Mouse (Mus musculus) heart, embryonic 10.5 days (tissue): Measurements from ENCODE around the gene Pigm. TPM values are rescaled to one million over a fixed set of nuclear protein-coding genes. Genes with fewer than 3 reads are reported as not detected.

Experiments used
- DNase-seq: peaks from one replicate; pipeline ENCODE4 v3.0.0-alpha.2; 2017; ENCODE audit warnings: low spot score
- H3K27ac ChIP-seq: fragments of 300-500 bp; sonication (generic); 2 replicates; pipeline ENCODE4 v1.5.1; 2016; ENCODE audit warnings: mild to moderate bottlenecking
- H3K27me3 ChIP-seq: fragments of 300-500 bp; sonication (generic); 2 replicates; pipeline ENCODE4 v1.6.1; 2016; ENCODE audit warnings: mild to moderate bottlenecking; ENCODE audit not compliant: poor library complexity, insufficient read depth, severe bottlenecking
- H3K36me3 ChIP-seq: fragments of 300-500 bp; sonication (generic); 2 replicates; pipeline ENCODE4 v1.6.1; 2016; ENCODE audit warnings: mild to moderate bottlenecking, moderate library complexity
- H3K4me1 ChIP-seq: fragments of 300-500 bp; sonication (generic); 2 replicates; pipeline ENCODE4 v1.6.1; 2016; ENCODE audit warnings: mild to moderate bottlenecking
- H3K4me3 ChIP-seq: fragments of 300-500 bp; sonication (generic); 2 replicates; pipeline ENCODE4 v1.5.1; 2016; ENCODE audit warnings: mild to moderate bottlenecking, moderate library complexity
- H3K9me3 ChIP-seq: fragments of 300-500 bp; sonication (generic); 2 replicates; pipeline ENCODE4 v1.6.1; 2016; ENCODE audit warnings: mild to moderate bottlenecking, moderate library complexity
- WGBS: fragments of 180-500 bp; shearing (Covaris S2); methylation state at CpG from one replicate; pipeline ENCODE4 v1.1.7; 2016; 5-methylcytosine and 5-hydroxymethylcytosine counted together
- polyA plus RNA-seq: library from polyadenylated mRNA; unstranded; fragments of >200 nt; fragmentation: Nextera tagmentation; extraction: Ambion mirVana; gene quantifications from 2 replicates; pipeline ENCODE4 v1.2.1, GENCODE M21; 2016

Gene Pigm
- polyA plus RNA-seq, 1 experiment from 2014 or later, result 8.6 TPM

- Histone ChIP-seq H3K27ac (no peak overlapping the region), H3K27me3 (peaks cover 18% of the 10 kb centered on the region), H3K4me3 (no peak overlapping the region), H3K4me1 (no peaks in the 10 kb centered on the region), H3K36me3 (no peaks in the 10 kb centered on the region), H3K9me3 (no peaks in the 10 kb centered on the region)
- no peak for DNase-seq
- 47% methylated on average over 16 of the region's 16 CpGs for WGBS
These were observed 29.8 kb downstream of the Pigm start for GRCm38 (mm10) chr1:172406077-172406706.

GRCm38 (mm10) chr1:172408996-172409395 lies 32.6 kb downstream of the Pigm start:
- no peak for DNase-seq
- Histone ChIP-seq H3K9me3 (no peaks in the 10 kb centered on the region), H3K4me1 (0 out of 2 replicates have a peak, but pooled peaks cover 3% of the 10 kb centered on the region), H3K36me3 (no peaks in the 10 kb centered on the region), H3K27me3 (peaks cover 18% of the 10 kb centered on the region), H3K27ac (no peak overlapping the region), H3K4me3 (no peak overlapping the region)
- WGBS, result 10% methylated on average over 6 of the region's 6 CpGs

GRCm38 (mm10) chr1:172409431-172409830 lies 33.1 kb downstream of the Pigm start:
- H3K27ac ChIP-seq, result no peak overlapping the region
- no peaks in the 10 kb centered on the region for H3K9me3 ChIP-seq
- DNase-seq, result no peak
- H3K4me1 ChIP-seq, result 0 out of 2 replicates have a peak, but pooled peaks cover 3% of the 10 kb centered on the region
- peaks cover 18% of the 10 kb centered on the region for H3K27me3 ChIP-seq
- H3K36me3 ChIP-seq, result no peaks in the 10 kb centered on the region
- no peak overlapping the region for H3K4me3 ChIP-seq
- WGBS, result 13% methylated on average over 5 of the region's 5 CpGs

- H3K27me3 ChIP-seq, result peaks cover 14% of the 10 kb centered on the region
- H3K4me1 ChIP-seq, result 0 out of 2 replicates have a peak, but pooled peaks cover 3% of the 10 kb centered on the region
- WGBS, result 6% methylated on average over 4 of the region's 4 CpGs
- no peaks in the 10 kb centered on the region for H3K36me3 ChIP-seq
- no peak overlapping the region for H3K4me3 ChIP-seq
- H3K27ac ChIP-seq, result no peak overlapping the region
- H3K9me3 ChIP-seq, result no peaks in the 10 kb centered on the region
- no peak for DNase-seq
These were observed 34.5 kb downstream of the Pigm start for GRCm38 (mm10) chr1:172410806-172411205.

- Histone ChIP-seq H3K4me1 (0 out of 2 replicates have a peak, but pooled peaks cover 3% of the 10 kb centered on the region), H3K27me3 (peaks cover 5% of the 10 kb centered on the region), H3K27ac (no peak overlapping the region), H3K36me3 (no peaks in the 10 kb centered on the region), H3K4me3 (no peak overlapping the region), H3K9me3 (no peaks in the 10 kb centered on the region)
- peak; percentile 84 for DNase-seq
- 0% methylated on average over 5 of the region's 5 CpGs for WGBS
These were observed 35.9 kb downstream of the Pigm start for GRCm38 (mm10) chr1:172412204-172412603.

- Histone ChIP-seq H3K27me3 (no peaks in the 10 kb centered on the region), H3K36me3 (no peaks in the 10 kb centered on the region), H3K9me3 (no peaks in the 10 kb centered on the region), H3K4me1 (peaks cover 8% of the 10 kb centered on the region), H3K27ac (no peak overlapping the region), H3K4me3 (no peak overlapping the region)
- 73% methylated on average over 4 of the region's 4 CpGs for WGBS
- peak; percentile 72 for DNase-seq
These were observed 37.3 kb downstream of the Pigm start for GRCm38 (mm10) chr1:172413491-172414230.

- H3K4me3 ChIP-seq, result no peak overlapping the region
- no peaks in the 10 kb centered on the region for H3K36me3 ChIP-seq
- H3K9me3 ChIP-seq, result no peaks in the 10 kb centered on the region
- peak; percentile 69 for DNase-seq
- H3K4me1 ChIP-seq, result peaks cover 8% of the 10 kb centered on the region
- no peak overlapping the region for H3K27ac ChIP-seq
- WGBS, result 76% methylated on average over 6 of the region's 6 CpGs
- no peaks in the 10 kb centered on the region for H3K27me3 ChIP-seq
These were observed 37.9 kb downstream of the Pigm start for GRCm38 (mm10) chr1:172414231-172414585.

GRCm38 (mm10) chr1:172415061-172415460 lies 38.7 kb downstream of the Pigm start:
- Histone ChIP-seq H3K27me3 (no peaks in the 10 kb centered on the region), H3K36me3 (no peaks in the 10 kb centered on the region), H3K9me3 (no peaks in the 10 kb centered on the region), H3K27ac (no peak overlapping the region), H3K4me3 (no peak overlapping the region), H3K4me1 (peaks cover 8% of the 10 kb centered on the region)
- 80% methylated on average over 7 of the region's 7 CpGs for WGBS
- peak; percentile 51 for DNase-seq

GRCm38 (mm10) chr1:172418173-172418572 lies 41.8 kb downstream of the Pigm start:
- WGBS, result 9% methylated on average over 6 of the region's 6 CpGs
- H3K4me3 ChIP-seq, result no peak overlapping the region
- peak; percentile 72 for DNase-seq
- H3K9me3 ChIP-seq, result no peaks in the 10 kb centered on the region
- H3K4me1 ChIP-seq, result peaks cover 5% of the 10 kb centered on the region
- H3K27ac ChIP-seq, result 0 out of 2 replicates have a peak overlapping the region, but pooled peaks have one; percentile 24
- no peaks in the 10 kb centered on the region for H3K27me3 ChIP-seq
- no peaks in the 10 kb centered on the region for H3K36me3 ChIP-seq

GRCm38 (mm10) chr1:172418642-172419041 lies 42.3 kb downstream of the Pigm start:
- H3K4me3 ChIP-seq, result no peak overlapping the region
- H3K27me3 ChIP-seq, result no peaks in the 10 kb centered on the region
- WGBS, result 77% methylated on average over 3 of the region's 3 CpGs
- no peak overlapping the region for H3K27ac ChIP-seq
- peaks cover 10% of the 10 kb centered on the region for H3K4me1 ChIP-seq
- DNase-seq, result peak; percentile 46
- H3K9me3 ChIP-seq, result no peaks in the 10 kb centered on the region
- H3K36me3 ChIP-seq, result no peaks in the 10 kb centered on the region

- no peaks in the 10 kb centered on the region for H3K36me3 ChIP-seq
- WGBS, result 70% methylated on average over 6 of the region's 6 CpGs
- no peak overlapping the region for H3K4me3 ChIP-seq
- H3K27me3 ChIP-seq, result no peaks in the 10 kb centered on the region
- H3K27ac ChIP-seq, result no peak overlapping the region
- H3K4me1 ChIP-seq, result peaks cover 13% of the 10 kb centered on the region
- no peaks in the 10 kb centered on the region for H3K9me3 ChIP-seq
- peak; percentile 66 for DNase-seq
These were observed 43.8 kb downstream of the Pigm start for GRCm38 (mm10) chr1:172420181-172420580.

- WGBS, result 19% methylated on average over 1 of the region's 1 CpGs
- H3K27ac ChIP-seq, result peak overlapping the region; percentile 52; the same call in 1 of the 2 replicates
- H3K9me3 ChIP-seq, result no peaks in the 10 kb centered on the region
- no peak overlapping the region for H3K4me3 ChIP-seq
- H3K4me1 ChIP-seq, result peaks cover 8% of the 10 kb centered on the region; the same call in 1 of the 2 replicates
- no peak for DNase-seq
- H3K27me3 ChIP-seq, result no peaks in the 10 kb centered on the region
- no peaks in the 10 kb centered on the region for H3K36me3 ChIP-seq
These were observed 47.0 kb downstream of the Pigm start for GRCm38 (mm10) chr1:172423393-172423792.

- Histone ChIP-seq H3K27ac (no peak overlapping the region), H3K36me3 (no peaks in the 10 kb centered on the region), H3K9me3 (no peaks in the 10 kb centered on the region), H3K4me1 (peaks cover 14% of the 10 kb centered on the region), H3K27me3 (no peaks in the 10 kb centered on the region), H3K4me3 (no peak overlapping the region)
- DNase-seq, result peak; percentile 52
- 63% methylated on average over 1 of the region's 1 CpGs for WGBS
These were observed 50.1 kb downstream of the Pigm start for GRCm38 (mm10) chr1:172426419-172426818.
